Mouse (Mus musculus) right cerebral cortex, postnatal 25 days (tissue): ENCODE measurements around the gene Ehbp1.

ENCODE experiments used
- DNase-seq: peaks from one replicate; pipeline ENCODE4 v3.0.0; 2022

The Ehbp1 gene

DNA sequence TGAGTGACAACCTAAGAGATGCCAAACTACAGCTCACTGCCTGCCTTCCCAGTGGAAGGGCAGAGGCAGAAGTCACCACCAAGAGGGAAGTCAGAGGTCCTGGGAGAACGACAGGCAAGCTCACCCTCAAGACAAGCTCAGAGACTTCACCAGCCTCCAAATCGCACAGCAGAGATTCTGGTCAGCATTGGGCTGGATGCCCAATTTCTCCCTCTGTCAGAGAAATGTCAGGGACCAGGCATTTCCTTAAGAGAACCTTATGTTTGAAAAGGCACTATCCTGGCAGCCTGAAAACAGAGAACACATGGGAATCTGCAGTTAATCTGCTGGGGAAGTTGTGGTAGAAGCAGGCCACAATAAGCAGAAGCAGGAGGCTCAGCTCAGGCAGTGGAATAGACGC, 151.5 kb downstream of the Ehbp1 start:
- DNase-seq: no peak

DNA sequence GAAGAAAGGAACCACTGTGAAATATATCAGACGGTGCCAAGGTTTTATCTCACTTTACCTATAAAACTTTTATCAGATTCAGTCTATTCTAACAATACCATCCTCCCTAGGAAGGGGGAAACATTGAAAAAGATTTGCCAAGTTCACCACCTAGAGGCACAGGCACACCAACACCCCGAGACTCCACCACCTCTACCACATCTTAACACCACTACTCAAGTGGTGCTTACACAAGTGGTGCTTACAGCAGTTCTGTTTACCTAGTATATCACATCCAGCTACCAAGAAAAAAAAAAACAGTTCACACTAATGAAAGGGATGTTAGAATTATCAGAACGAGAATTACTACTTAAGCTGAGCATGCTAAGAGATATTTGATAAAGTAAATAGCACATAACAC, 152.1 kb downstream of the Ehbp1 start:
- no peak for DNase-seq

DNA sequence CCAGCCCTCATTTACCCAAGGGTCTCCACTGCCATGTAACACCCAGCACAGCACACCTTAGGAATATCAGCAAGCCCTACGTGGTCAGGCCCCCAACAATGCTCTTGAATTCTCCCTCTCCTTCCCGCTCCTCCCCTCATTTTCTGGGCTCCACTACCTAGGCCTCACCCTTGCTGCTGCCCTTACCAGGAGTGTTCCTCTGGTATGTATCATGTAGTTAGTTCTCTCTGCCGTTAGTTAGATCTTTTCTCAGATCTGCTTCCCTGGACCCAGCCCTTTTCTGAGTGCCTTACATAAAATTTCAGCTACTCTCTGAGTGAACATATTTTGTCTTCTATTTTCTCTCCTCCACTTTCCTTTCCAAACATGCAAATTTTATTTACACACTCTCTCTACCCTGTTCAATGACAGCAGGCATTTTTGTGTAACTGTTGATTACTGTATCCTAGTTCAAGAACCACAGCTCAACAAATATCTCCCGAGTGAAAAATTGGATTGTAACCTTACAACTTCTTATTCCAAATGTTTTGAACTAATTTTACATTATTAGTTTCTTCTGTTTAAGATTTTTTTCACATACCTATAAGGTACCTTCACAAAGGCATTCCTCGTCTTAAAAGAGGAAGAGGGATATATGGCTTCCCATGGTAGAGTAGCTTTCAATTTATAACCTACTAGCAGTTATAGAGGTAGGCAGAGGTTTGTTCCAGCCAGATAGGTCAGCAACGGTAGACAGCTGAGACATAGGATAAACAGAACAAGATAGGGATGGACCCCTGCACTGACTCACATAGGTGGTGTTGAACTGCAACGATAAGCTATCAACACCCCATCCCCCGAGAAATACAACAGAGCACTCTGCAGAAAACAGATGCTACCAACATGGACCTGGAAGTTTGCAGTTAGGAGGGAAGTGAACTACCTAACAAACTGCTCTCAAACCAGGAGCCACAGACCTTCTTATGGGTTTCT, 160.3 kb downstream of the Ehbp1 start:
- no peak for DNase-seq

DNA sequence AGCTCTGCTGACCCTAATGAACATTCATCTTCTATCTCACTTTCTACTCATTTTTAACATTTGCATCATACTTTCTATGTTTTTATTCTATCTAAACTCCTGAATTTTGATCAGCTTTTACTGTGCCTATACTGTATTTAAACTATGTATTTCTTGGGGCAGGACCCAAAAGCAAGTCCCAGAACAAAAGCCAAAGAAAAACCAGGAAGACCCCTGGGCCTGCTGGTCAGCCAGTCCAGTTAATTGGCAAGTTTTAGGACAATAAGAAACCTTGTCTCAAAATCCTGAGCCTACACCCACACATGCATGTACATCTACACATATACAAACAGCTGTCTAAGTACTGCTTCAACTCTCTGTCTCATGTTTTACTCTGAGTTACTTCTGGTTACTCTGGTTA, 161.9 kb downstream of the Ehbp1 start:
- no peak for DNase-seq

DNA sequence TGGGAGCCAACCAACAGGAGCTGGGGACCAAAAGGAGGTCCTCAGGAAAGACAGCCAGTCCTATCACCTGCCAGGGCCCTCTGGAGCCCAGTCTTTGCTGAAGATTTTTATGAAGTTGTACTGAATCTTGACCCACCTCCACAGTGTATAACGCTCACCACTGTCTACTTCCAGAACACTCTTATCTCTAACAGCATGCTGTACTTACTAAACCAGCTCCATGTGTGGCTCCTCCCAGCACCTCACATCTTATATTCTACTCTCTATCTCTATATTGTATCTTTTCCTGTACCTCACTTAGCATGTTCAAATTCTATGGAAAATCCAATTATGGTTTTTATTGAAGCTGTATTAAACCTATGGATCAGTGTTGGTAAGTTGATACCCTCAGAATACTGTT, 163.5 kb downstream of the Ehbp1 start:
- DNase-seq: no peak

DNA sequence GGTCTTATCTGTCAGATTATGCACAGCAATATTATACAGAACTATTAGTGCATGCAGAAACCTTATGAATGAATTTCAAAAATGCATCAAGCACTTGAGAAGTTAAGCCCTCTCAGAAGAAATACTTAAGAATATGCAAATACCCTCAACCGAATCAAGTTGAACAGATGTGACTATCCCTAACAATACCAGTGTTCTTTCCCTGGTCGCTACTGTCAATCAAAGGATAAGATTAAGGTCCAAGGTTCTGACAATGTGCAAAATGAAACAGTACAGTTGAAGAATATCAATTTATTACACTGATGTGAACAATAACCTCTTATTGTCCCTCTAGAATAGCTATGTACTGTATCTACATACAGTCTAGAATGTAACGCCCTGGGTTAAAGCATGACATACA, 167.8 kb downstream of the Ehbp1 start:
- no peak for DNase-seq

DNA sequence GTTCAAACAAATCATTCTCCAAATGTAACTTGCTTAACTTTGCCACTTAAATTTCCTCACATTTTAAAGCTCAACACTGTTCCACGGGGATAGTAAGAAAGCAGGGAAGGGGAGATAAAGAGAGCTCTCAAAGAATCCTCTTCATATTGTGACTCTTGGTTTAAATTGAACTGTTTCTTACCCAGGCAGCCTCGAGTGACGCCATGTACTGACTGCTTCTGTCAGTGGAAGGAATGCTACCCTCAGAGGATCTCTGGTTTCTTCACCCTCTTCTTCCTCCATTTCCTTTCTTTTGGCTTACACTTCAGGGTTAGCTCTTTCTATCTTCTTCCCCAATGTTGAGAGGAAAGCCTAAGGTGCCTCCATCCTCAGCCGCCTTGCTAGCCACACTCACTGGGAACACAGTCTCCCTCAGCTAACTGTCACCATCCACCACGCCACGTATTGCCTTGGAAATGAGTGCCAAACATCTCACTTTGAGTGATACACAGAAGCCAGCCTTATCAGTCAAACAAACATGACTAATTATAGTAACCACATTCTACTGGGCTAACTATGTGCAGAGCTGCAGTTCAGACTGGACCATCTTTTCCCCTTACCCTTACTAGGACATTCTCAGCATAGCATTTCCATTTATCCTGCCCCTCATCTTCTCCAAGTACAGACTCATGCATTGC, 171.0 kb downstream of the Ehbp1 start:
- DNase-seq: no peak

DNA sequence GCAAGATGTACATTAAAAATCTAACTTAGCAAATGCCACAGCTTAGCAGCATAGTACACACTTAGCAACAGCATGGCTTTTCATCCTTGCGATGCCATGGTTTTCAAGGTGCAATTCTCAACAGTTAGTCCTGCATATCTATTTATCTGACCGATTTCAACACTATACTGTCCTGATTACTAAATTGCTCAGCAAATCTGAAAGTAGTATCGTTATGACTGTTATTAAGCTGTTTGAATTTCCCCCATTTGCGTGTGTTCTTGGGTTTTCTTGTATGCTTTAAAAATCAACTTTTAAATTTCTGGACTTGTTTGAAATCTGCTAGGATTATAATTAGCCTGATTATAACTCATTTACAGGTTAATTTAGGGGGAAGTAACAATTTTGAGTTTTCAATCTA, 184.2 kb downstream of the Ehbp1 start:
- DNase-seq: no peak

DNA sequence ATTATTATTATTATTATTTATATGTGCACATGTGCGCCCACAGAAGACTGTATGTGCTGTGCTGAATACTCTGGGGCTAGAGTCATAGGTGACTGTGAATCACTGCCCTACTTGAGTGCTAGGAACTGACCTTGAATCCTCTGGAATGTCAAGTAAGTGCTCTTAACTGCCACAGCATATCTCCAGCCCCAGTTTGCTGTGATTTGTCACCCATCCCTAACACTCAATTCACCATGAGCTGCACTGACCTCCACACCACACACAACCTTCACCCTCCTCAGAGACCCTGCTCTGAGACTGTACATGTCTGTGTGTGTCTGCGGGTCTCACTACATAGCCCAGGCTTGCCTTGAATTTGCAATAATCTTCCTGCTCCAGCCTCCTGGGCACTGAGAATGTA, 185.9 kb downstream of the Ehbp1 start:
- DNase-seq: no peak

DNA sequence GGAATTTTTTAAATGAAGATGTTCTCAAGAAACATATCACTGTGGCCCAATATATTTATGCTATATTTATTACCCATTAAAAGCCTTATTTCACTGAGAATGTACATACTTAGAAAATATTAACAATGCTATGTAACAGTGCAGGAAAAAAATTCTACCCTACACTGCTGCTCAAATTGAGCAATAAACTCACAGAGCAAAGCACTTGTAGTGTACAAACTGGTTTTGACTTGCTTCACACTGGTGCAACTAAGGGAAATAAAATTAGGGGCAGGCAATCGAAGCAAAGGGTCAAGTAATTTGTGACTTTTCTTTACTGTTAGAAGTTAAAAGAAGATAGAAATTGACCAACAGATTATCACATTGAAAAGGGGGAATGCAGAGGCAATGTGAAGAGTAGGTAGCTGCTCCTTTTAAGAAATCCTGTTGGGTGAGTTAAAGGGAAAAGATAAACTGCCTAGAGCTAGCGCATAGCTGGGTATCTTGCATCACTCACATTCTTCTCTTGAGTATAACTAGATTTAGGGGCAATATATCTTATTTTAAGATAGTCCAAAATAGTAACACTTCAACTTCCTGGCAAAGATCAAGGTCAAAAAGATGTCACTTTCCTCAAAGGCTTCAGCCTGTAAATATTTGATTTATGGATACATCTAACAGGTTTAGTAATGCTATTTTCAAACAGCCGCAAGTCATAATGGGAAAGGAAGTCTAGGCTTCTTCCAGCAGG, 186.6 kb downstream of the Ehbp1 start:
- no peak for DNase-seq

DNA sequence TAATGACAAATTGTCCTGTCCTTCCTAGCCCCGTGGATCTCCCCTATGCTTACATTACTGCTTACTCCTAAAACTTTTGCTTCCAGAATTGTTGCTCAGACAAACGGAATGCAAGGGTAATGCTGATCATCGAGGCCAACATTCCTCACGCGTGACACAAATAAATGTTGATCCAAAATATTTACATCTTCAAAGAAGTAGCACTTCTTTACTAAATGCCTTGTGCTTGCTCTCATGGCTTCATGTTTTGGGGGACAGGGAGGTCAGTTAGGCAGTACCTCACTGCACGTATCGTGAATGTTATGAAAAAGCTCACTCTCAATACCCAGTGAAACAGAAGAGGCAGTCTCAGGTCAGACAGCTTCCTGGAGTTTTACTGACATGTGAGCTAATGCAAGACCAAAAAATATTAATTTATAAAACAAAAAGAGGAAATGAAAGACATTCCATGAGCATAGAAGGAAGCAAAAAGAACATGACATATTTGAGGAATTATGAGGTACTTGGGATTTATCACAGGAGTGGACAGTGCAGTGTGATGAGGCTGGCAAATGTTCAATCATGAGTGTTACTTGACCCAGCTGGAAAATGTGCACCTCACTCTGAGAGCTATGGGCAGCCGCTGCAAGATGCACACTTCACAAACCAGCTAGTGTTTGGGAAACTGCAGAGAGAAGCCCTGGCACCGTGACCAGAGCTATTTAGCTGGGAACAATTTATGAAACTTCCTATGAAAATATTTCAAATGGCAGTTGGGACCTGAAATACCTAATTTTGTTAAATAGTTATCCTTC, 187.4 kb downstream of the Ehbp1 start:
- DNase-seq: no peak

DNA sequence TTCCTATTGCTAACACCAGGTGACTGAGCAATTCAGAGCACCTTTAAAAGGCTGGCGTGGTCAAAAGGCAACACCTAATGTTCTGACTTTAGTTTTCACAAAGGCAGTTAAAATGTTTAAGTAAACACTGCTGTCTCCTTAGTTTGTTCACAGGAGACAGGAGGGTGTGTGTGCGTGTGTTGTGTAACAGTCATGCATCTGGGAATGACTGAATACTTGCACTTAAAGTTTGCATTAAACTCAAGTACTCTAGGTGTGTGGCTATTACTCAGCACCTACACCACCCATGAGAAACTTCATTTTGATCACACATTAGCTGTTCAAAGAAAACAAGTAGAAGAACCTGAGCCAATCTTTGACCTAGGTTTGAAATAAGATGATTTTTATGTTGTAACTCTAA, 201.4 kb downstream of the Ehbp1 start:
- DNase-seq: no peak

DNA sequence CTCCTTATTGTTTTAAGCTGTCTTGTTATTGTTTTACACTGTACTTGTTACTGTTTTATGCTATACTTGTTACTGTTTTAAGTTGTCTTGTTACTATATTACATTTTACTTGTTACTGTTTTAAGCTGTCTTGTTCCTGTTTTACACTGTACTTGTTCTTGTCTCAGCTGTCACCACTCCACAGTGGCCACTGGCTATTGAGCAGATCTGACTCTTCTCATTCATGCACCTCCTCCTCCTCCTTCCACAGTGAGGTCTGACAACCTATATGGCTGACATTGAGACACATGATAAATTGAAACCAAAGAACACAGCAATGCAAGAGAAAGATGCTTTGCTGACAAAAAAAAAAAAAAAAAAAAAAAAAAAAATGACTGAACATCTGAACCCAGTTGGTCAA, 203.6 kb downstream of the Ehbp1 start:
- DNase-seq: no peak

DNA sequence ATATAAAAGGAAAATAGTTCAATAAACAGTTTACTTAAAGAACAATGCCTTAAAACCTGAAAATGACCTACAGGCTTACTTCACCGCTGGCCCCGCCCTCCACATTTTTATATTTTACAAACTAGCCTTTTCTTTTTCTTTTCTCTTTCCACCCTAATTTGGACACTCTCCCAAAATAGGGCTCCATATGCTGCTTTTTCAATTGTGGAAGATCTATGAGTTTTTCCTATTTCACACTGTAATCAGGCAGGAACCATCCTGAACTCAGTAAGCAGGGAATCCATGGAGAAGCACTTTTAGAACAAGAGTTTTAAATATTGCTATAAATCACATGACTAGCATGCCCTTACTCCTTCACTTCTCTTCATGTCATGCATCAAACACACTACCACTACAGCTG, 216.9 kb downstream of the Ehbp1 start:
- no peak for DNase-seq

DNA sequence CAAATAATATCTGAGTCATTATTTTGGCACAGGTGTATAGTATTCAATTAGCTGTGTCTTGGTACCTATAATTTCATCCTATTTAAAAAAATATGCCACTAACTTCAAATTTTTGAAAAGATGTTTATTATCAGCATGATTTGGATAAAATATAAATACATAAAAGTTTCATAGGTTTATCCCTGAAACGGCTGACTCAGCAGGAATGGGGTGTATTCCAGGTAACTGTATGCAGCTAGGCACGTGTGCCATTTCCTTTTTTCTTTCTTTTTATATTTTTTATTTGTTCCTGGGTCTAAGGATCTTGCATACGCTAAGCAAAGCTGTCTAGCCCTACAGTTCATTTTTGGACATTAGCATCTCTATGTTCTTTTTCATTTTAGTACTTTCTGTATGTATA, 223.2 kb downstream of the Ehbp1 start:
- no peak for DNase-seq

DNA sequence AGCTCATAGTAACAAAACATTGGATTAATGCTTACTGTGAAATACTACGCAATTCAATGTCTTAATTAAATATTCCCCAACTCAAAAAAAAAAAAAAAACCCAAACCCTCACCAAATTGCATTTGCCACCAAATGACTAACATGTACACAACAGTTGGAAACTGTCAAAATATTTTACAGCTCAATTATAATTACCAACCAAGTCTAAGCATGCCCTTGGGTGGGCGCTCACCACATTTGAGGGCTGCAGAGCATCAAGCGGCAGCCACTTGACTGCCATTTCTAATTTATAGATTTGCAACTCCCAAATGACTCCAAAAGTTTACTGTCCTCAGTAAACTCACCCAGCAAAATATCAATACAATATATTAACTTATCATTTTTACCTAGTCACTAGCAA, 229.9 kb downstream of the Ehbp1 start:
- DNase-seq: no peak

DNA sequence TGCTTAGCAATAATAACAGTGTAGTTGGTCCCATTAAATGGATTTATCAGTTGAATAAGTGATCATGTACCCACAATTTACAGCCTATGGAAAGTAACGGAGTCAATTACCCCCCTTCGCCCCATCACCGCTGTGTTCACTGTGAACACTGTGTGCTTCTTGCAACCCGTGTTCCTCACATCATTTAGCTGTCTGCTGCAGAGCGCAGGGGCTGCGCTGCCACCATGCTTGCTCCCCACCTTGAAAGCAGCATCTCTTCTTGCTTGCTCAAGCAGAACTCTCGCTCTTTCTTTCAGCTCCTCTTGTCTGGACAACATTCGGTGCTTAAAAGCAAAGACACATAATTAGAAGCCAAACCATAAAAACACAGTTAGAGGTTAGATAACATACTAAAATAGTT, 252.7 kb downstream of the Ehbp1 start:
- DNase-seq: no peak

DNA sequence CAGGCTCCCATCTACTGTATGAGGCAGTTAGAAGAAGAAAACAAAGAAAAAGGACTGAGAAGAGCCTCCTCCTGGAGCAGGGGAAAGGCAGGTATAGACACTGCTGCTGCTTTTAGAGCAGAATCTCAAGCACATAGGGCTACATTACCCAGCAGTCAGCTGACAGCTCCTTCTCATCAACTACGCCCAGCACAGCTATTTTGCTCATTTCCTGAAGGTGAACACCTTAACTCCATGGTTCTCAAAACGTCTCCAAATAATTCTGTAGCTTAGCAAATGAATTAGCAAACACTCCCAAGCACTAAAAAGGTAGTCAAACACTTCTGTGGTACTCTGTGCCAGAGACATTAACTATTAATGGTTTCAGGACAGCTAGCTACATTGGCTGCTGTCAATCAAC, 278.7 kb downstream of the Ehbp1 start:
- DNase-seq: no peak

DNA sequence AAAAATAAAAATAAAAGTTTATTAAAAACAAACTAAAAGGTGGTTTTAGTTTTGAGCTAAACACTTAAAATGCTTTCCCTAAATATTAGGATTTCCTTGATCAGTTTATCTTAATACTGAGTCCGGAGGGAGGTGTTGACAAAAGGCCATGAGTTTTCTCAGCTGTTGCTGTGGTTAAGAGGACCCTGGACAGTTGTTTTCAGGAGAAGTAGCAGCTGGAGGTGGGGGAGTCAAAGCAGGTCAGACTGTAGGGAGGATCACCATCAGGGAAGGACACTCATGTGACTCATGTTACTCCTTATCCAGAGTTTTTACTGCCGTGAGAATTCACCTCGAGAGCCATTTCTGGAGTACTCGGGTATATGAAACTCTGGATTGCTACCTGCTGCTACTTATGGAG, 280.4 kb downstream of the Ehbp1 start:
- no peak for DNase-seq

DNA sequence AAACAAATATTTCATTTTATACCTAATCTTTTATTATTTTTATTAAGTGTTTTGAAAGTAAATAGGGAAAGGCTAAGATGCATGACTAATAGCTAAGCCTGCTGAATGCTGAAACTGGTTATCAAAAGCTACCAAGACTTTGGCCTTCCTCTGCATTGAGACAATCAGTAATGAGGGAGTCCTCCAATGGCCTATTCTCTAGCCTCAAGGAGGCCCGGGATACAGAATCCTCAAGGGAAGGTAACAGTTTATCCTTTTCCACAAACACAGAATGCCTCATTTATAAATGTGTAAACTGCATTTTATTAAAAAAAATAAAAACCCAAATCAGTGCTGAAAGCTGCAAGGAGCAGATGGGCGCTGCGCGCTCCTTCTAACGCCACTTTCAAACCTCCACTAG, 284.6 kb downstream of the Ehbp1 start:
- DNase-seq: no peak

DNA sequence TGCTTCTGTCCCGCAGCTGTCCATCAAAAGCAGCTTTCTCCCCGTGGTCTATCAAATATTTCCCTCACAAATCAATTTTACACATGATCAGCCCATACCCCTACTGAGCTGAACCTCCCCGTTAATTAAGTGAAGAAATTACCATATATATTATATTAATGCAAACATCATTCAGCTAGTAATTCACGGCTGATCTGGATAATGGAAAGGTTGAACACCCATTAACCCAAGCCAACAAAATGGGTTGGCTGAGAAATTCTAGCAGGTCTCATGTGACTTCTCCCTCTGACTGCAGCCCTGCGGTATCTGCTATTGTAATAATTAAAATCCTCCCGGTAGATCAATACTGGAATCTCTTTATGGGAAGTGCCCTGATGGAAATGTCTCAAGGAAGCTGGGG, 286.2 kb downstream of the Ehbp1 start:
- no peak for DNase-seq

DNA sequence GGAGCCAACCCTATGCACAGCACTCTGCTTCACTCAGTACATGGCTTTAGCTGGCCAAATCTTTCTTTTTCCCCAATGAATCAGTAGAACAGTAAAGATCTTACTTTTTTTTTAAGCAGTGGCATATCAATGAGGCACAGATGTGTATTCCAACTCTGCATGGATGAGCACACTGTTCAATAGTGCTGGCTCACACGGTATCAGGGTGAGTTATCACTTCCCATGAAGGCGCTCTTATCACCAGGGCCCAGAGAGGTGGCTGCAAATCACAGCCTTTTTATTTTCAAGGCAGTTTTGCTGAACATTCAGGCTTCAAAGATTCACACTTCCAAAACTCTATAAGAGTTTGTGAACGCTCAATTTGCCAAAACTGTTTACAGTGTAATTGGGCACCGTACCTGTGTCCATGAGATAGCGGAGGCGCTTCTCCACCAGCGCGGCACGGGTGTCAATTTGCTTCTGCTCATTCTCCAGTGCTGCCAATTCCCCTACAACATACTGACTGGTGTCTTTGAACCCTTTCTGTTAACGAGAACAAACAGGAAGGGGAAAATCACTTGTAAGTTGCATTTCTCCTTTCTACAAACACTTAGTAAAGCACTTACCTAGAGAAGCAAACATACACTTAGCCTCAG, 288.9 kb downstream of the Ehbp1 start:
- no peak for DNase-seq
